Mouse (Mus musculus) neural tube, embryonic 10.5 days (tissue): ENCODE measurements at regions not wholly inside any gene's neighbourhood (a gene's known extent, or its start where the extent isn't known, plus 50 kb on each side); places are given as distances from the start of the nearest gene placed in this dataset.

Source experiments
- DNase-seq: peaks from one replicate; pipeline ENCODE4 v3.0.0-alpha.2; 2017; ENCODE audit warnings: low spot score; ENCODE audit errors: extremely low spot score

- no peak for DNase-seq
Measured at GRCm38 (mm10) chr8:90762390-90762789, 54.8 kb downstream of the Gm19935 start.

DNA sequence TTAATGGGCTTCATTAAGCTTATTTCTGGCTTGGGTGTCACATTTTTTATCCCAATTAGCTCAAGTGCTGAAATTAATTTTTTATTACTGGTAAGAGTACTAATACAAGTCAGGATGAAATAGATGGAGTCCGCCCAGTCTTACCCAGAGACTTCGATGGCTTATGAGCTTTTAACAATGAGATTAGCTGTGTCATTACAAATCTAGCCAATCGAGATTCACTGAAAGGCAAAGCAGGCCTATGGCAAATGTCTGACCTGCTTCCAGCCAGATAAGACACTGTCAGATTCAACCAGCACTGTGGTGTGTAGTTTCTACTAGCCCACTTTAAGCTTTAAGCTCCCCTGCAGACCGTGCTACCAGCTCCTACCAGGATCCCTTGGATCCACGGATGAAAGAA is 55.2 kb downstream of the Gm19935 start:
- DNase-seq = no peak

DNA sequence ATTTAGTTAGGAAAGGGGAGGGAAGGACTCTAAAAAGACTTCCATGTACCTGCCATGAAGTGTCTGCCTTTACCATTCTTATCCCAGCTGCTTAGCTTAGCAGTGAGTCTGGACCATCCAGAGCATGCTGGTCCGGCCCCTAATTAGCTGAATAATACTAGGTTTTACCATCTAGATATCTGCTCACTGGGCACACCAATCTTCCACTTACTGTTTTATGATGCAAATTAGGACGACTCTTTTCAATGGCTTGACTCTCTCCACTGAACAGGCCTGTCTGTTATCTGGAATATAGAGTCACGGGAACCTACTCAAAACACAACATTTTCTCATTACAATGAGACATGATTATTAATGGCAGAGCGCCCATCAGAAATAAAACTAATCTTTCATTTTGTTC is 55.7 kb downstream of the Gm19935 start:
- no peak for DNase-seq

GRCm38 (mm10) chr8:90759531-90759930 is 57.7 kb downstream of the Gm19935 start:
- no peak for DNase-seq

GRCm38 (mm10) chr8:90755020-90755419 is 62.2 kb downstream of the Gm19935 start:
- DNase-seq = no peak

GRCm38 (mm10) chr8:90743546-90743945 is 73.6 kb downstream of the Gm19935 start:
- DNase-seq = no peak

DNA sequence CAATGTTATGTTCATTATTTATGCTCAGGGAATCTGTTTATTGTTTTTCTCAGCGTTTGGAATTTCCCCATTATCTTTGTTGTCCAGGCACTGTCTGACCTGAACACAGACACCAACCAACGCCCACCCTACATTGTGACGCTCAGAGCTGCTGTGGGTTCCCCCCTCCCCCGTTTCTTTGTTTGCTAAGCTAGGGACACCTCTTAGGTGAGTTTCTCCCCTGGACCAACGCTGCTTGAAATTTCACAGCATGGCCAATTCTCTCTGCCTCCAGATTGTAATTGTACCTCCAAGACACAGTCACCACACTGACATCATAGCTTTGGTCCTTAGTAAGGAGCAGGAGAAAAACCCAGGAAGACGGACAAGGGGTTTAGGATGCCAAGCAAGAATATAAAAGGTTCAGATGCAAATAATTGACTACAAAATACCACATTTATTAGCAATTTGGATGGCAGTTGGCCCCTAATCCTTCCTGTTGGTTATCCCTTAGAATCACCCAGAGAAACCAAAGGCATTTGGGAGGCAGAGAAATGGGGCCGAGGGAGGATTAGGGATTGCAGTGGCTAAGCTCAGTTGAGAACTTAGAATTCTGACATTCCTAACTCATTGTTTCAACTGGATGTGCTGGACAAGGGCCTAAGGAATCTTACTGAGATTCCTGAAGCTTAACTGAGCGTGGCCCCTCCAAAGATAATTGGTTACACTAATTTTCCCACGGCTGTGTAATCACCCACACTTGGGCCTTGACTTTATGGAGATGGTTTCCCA is 76.0 kb downstream of the Gm19935 start:
- peak; percentile 24 for DNase-seq

GRCm38 (mm10) chr8:90740302-90740962 is 76.8 kb downstream of the Gm19935 start:
- DNase-seq = no peak

DNA sequence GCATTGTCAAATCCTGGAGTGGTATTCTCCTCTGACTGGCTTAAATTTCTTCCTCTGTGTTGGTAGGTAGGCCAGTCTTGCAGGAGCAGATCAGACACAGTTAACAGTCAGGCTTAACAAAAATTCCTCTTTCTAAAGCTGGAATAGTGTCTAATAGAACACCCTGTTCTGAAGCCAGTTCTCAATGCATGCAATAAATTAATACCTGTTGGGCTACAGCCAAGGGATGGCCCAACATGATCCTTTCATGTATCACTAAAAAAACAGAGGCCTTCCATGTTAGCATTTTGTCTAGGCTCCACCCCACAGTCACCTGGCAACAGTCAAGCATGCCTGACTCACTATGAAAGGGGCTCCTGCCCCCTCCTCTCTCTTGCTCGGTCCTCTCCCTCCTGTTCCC is 89.2 kb downstream of the Gm19935 start:
- DNase-seq = no peak

DNA sequence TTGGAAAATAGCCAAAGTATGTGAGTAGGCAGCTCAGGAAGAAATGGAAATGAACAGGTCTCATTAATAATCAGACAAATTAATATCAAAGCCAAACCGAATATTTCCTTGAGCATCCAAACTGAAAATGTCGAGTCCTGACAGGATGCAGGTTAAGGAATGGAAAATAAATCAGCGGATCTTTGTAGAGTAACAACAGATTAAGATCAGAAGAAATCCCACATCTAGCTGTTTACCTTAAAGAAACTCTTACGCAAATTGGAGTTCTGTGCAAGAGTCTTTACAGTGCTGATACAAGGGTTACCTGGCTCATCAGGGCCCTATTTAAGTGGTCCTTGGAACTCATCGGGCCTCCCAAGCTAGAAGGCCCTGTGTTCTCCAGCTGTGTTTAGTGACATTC is 92.0 kb downstream of the Gm19935 start:
- no peak for DNase-seq

- no peak for DNase-seq
Measured at GRCm38 (mm10) chr8:90716436-90716835, 100.8 kb downstream of the Gm19935 start.

DNA sequence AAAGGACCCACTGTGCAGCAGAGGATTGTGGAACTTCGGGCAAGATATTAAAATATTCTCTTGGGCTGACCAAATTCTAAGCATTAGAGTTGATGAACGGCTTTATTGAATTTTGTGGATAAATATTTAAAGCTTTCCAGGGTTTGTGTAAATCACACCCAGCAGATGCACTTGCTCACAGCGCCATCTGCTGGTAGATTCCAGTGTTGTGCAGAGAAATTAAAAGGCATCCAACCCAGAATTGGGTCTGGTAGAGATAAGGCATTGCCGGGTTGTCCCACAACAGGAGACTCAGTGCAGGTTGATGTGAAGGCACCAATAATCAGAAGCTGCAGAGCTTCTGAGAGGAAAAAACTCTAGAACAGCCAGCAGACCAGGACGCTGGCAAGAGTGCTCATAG is 108.7 kb downstream of the Gm19935 start:
- DNase-seq = peak; percentile 70

GRCm38 (mm10) chr8:90692516-90692915 is 124.7 kb downstream of the Gm19935 start:
- no peak for DNase-seq

DNA sequence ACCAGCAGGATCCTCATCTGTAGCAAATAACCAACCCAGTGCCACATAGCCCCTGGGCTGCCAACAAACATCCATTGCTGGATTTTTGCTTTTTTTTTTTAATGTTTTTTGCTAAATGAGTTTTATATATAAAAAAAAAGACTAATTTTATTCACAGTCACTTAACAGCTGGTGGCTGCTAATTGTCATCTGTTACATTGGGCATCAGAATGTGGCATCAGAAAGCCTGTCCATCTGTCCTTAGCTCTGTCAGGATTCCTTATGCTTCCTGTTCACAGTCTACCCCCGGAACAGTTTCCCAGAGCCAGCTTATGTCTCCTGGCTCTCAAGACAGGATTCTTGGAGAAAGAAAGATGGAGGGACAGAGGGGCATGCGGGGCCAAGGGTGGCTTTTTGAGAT is 132.1 kb downstream of the Gm19935 start:
- no peak for DNase-seq

DNA sequence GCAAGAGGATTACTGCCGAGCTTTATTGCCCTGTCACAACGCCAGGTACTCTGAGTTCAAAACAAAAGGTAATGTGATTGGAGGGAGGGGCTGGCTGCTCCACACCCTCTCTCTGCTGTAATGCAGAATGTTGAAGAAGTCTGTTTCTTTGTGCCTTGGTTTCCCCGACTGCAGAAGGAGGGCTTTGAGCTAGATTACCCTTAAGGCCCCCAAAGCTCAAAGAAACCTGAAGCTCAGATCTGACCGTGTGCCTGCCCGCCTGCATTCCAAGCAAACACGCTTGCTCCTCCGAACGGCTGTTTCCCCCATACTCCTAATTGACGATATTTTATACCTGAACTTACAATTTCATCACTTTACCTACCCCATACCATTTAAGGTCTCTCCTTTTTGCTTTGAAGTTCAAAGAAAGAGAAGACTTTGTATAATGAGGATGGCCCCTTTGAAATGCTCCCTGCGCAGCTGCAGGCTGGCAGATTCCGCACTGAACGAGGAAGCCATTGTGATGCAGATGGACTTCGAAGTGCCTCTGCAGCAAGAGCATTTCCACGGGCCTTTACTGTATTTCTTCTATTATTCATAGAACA is 146.6 kb downstream of the Gm19935 start:
- peak; percentile 50 for DNase-seq

- peak; percentile 39 for DNase-seq
Measured at GRCm38 (mm10) chr8:90669396-90669795, 147.8 kb downstream of the Gm19935 start.

DNA sequence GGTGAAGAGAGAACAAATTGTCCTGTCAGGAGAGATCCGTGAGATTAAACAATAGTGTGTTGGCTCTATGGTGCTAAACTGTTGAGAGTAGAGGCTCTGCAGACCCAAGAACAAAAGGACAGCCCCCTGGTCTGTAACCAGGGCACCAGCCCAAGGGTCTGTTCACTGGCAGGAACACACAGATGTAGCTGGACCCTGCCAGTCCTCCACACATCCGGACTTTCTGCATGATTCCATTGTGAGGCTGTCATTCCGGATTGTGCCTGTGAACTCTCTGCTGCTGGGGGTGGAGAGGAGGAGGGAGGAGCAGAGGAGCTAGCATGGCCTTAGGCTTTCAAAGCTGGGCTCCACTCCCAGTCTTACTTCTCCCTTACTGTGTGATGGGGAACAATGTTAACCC is 158.1 kb downstream of the Gm19935 start:
- DNase-seq = no peak

DNA sequence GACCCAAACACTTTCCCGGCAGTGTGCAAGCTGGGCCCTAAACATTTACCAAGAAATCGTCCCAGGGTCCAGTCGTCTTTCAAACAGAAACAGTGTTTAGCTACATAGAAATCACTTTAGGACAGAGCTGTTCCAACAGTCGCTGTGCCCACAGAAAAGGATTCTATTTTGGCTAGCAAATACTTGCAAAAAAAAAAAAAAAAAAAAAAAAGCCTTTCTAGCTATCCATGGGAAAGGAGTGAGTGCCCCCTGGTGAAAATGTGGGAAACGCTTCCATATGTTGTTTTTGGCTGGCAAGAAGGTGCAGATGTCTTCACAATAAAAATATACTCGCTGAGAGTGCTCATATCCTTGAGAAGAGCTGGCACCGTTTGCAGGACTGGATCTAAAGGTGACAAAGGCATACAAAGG is 159.5 kb downstream of the Gm19935 start:
- peak; percentile 36 for DNase-seq

DNA sequence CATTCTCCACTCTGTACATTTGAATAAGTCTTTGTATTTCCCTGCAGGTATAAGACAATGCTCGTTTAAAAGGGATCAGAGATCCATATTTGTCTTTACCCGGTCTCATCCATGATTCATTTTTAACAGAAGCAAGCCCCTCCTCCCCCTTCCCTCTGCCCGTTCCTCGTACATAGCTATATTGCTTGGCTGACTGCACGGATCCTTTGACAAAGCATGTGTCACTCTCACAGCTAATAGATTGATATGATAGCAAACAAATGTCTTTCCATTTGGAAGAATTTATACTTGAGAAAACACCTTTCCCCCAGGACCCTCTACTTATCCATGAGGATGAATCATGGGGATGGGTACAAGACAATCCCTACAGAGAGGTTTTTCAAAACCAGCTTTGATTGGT is 160.1 kb downstream of the Gm19935 start:
- DNase-seq = no peak

- DNase-seq = no peak
Measured at GRCm38 (mm10) chr8:90656436-90657090, 160.6 kb downstream of the Gm19935 start.

- no peak for DNase-seq
Measured at GRCm38 (mm10) chr8:90654786-90655185, 162.4 kb downstream of the Gm19935 start.

DNA sequence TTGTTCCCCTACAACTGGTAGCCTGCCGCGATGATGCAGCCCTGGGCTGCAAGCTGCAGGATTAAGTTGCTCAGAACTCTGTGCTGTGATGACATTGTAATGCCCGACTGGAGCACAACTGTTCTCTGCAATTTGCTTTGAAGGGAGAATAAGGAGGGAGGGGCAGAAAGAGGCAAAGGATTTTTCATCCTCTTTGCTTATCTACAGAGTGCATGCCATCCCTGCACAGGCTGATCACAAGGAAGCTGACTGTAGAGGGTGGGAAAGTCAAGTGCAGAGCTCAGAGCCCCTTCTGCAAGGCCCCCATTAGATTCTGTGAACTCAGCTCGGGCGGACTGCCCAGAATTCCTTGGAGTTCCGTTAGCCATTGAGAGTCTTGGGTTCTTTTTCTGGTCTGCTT is 174.8 kb downstream of the Gm19935 start:
- peak; percentile 6 for DNase-seq
